Mouse (Mus musculus) midbrain, postnatal 0 days (tissue): ENCODE data around the gene Sh3glb2. TPM values are rescaled to one million over a fixed set of nuclear protein-coding genes. Genes with fewer than 3 reads are reported as not detected.

Experiments
- ATAC-seq: fragments of 200-750 bp; cut with Nextera tagmentation; 2 replicates; pipeline ENCODE4 v1.8.0; 2017; ENCODE audit warnings: moderate number of reproducible peaks, mild to moderate bottlenecking, moderate TSS enrichment, moderate library complexity; ENCODE audit not compliant: low FRiP score
- DNase-seq: peaks from one replicate; pipeline ENCODE4 v3.0.0-alpha.2; 2015; ENCODE audit warnings: low spot score
- H3K27ac ChIP-seq: fragments of 300-500 bp; sonication (generic); 2 replicates; pipeline ENCODE4 v1.5.1; 2014; ENCODE audit warnings: low read depth, mild to moderate bottlenecking, low read length, mixed read lengths
- H3K27me3 ChIP-seq: fragments of 300-500 bp; sonication (generic); 2 replicates; pipeline ENCODE4 v1.6.1; 2014; ENCODE audit warnings: low read length, control low read depth, mixed read lengths; ENCODE audit not compliant: insufficient read depth
- H3K36me3 ChIP-seq: fragments of 300-500 bp; sonication (generic); 2 replicates; pipeline ENCODE4 v1.6.1; 2014; ENCODE audit warnings: low read length, control low read depth, mixed read lengths; ENCODE audit not compliant: insufficient read depth
- H3K4me1 ChIP-seq: fragments of 300-500 bp; sonication (generic); 2 replicates; pipeline ENCODE4 v1.6.1; 2014; ENCODE audit warnings: mild to moderate bottlenecking, control low read depth, antibody characterized with exemption, low read length, mixed read lengths; ENCODE audit not compliant: insufficient read depth
- H3K4me2 ChIP-seq: fragments of 300-500 bp; sonication (generic); 2 replicates; pipeline ENCODE4 v1.6.1; 2014; ENCODE audit warnings: low read depth, mild to moderate bottlenecking, low read length, mixed read lengths; ENCODE audit not compliant: poor library complexity, severe bottlenecking
- H3K4me3 ChIP-seq: fragments of 300-500 bp; sonication (generic); 2 replicates; pipeline ENCODE4 v1.5.1; 2014; ENCODE audit warnings: low read depth, mild to moderate bottlenecking, low read length, moderate library complexity
- H3K9ac ChIP-seq: fragments of 300-500 bp; sonication (generic); replicated peaks from 2 replicates; pipeline ENCODE4 v1.6.1; 2014; ENCODE audit warnings: mild to moderate bottlenecking, low read length, moderate library complexity, mixed read lengths; ENCODE audit not compliant: poor library complexity, severe bottlenecking
- H3K9me3 ChIP-seq: fragments of 300-500 bp; sonication (generic); 2 replicates; pipeline ENCODE4 v1.6.1; 2016; ENCODE audit warnings: low read length, control low read depth
- CTCF ChIP-seq: IDR thresholded peaks from 2 replicates; pipeline ENCODE4 v1.5.1; 2016; ENCODE audit warnings: antibody characterized with exemption, mild to moderate bottlenecking
- WGBS: fragments of 180-500 bp; shearing (Covaris S2); extraction: QIAGEN DNeasy Blood & Tissue Kit; methylation state at CpG from one replicate; pipeline ENCODE4 v1.1.7; 2014; 5-methylcytosine and 5-hydroxymethylcytosine counted together
- polyA plus RNA-seq: library from polyadenylated mRNA; unstranded; fragments of >200 nt; fragmentation: Nextera tagmentation; extraction: Ambion mirVana; gene quantifications from 2 replicates; pipeline ENCODE4 v1.2.1, GENCODE M21; 2015
- total RNA-seq: library from RNA; depleted of rRNA; stranded (reverse); fragments of >200 nt; gene quantifications from 2 replicates; pipeline ENCODE4 v1.2.3, GENCODE M21; 2014

Gene Sh3glb2
- total and polyA plus RNA-seq, 2 experiments from 2014 or later, result 185 to 375 TPM

- H3K9me3 ChIP-seq, result no peaks in the 10 kb centered on the region
Measured at GRCm38 (mm10) chr2:30351149-30351548, 8.0 kb downstream of the Sh3glb2 start.

GRCm38 (mm10) chr2:30349196-30349595 is 9.9 kb downstream of the Sh3glb2 start:
- no peak overlapping the region for H3K27ac ChIP-seq
- WGBS, result 92% methylated on average over 6 of the region's 6 CpGs
- ATAC-seq, result no peak
- peaks cover 71% of the 10 kb centered on the region for H3K36me3 ChIP-seq
- TF ChIP-seq CTCF, result no peak
- no peaks in the 10 kb centered on the region for H3K4me1 ChIP-seq
- H3K27me3 ChIP-seq, result no peaks in the 10 kb centered on the region
- no peaks in the 10 kb centered on the region for H3K9me3 ChIP-seq
- H3K9ac ChIP-seq, result no peak overlapping the region
- no peak overlapping the region for H3K4me2 ChIP-seq
- DNase-seq, result no peak
- no peak overlapping the region for H3K4me3 ChIP-seq

More at GRCm38 (mm10) chr2:30351149-30351548, 8.0 kb downstream of the Sh3glb2 start:
- H3K36me3 ChIP-seq, result peaks cover 63% of the 10 kb centered on the region
- no peaks in the 10 kb centered on the region for H3K27me3 ChIP-seq
- ATAC-seq (no peak), DNase-seq (no peak)
- no peaks in the 10 kb centered on the region; the same call in 1 of the 2 replicates for H3K4me1 ChIP-seq
- peak; percentile 51 for TF ChIP-seq CTCF
- no peak overlapping the region for H3K9ac ChIP-seq
- no peak overlapping the region for H3K4me2 ChIP-seq
- 85% methylated on average over 2 of the region's 2 CpGs for WGBS
- no peak overlapping the region for H3K4me3 ChIP-seq
- H3K27ac ChIP-seq, result no peak overlapping the region

GRCm38 (mm10) chr2:30345971-30346676 is 13.0 kb downstream of the Sh3glb2 start:
- ATAC-seq, result no peak
- Histone ChIP-seq H3K9me3 (no peaks in the 10 kb centered on the region), H3K4me3 (no peak overlapping the region), H3K36me3 (peaks cover 93% of the 10 kb centered on the region), H3K4me1 (no peaks in the 10 kb centered on the region), H3K27ac (no peak overlapping the region), H3K4me2 (no peak overlapping the region), H3K9ac (no peak overlapping the region), H3K27me3 (no peaks in the 10 kb centered on the region)
- DNase-seq, result no peak
- 91% methylated on average over 7 of the region's 7 CpGs for WGBS
- TF ChIP-seq CTCF, result no peak

GRCm38 (mm10) chr2:30343601-30344137 is 15.5 kb downstream of the Sh3glb2 start:
- Histone ChIP-seq H3K27ac (peak overlapping the region; percentile 38; the same call in 1 of the 2 replicates), H3K4me3 (no peak overlapping the region), H3K9ac (no peak overlapping the region), H3K36me3 (peaks cover 87% of the 10 kb centered on the region), H3K4me2 (no peak overlapping the region), H3K4me1 (no peaks in the 10 kb centered on the region), H3K27me3 (no peaks in the 10 kb centered on the region), H3K9me3 (no peaks in the 10 kb centered on the region)
- 71% methylated on average over 14 of the region's 14 CpGs for WGBS
- peak; percentile 17 for DNase-seq
- no peak for ATAC-seq
- peak; percentile 29 for TF ChIP-seq CTCF

GRCm38 (mm10) chr2:30342544-30342943 is 16.6 kb downstream of the Sh3glb2 start:
- no peak for TF ChIP-seq CTCF
- peaks cover 76% of the 10 kb centered on the region for H3K36me3 ChIP-seq
- no peaks in the 10 kb centered on the region for H3K27me3 ChIP-seq
- H3K9ac ChIP-seq, result no peak overlapping the region
- no peak overlapping the region for H3K27ac ChIP-seq
- 94% methylated on average over 7 of the region's 7 CpGs for WGBS
- ATAC-seq, result no peak
- no peaks in the 10 kb centered on the region for H3K9me3 ChIP-seq
- H3K4me3 ChIP-seq, result no peak overlapping the region
- no peak overlapping the region for H3K4me2 ChIP-seq
- H3K4me1 ChIP-seq, result no peaks in the 10 kb centered on the region
- DNase-seq, result no peak

GRCm38 (mm10) chr2:30342061-30342460 is 17.1 kb downstream of the Sh3glb2 start:
- Histone ChIP-seq H3K4me1 (no peaks in the 10 kb centered on the region), H3K9ac (no peak overlapping the region), H3K9me3 (no peaks in the 10 kb centered on the region), H3K36me3 (peaks cover 78% of the 10 kb centered on the region), H3K4me2 (no peak overlapping the region), H3K4me3 (no peak overlapping the region), H3K27me3 (no peaks in the 10 kb centered on the region), H3K27ac (no peak overlapping the region)
- DNase-seq (no peak), ATAC-seq (no peak)
- TF ChIP-seq CTCF, result no peak
- 78% methylated on average over 3 of the region's 3 CpGs for WGBS
